Mouse (Mus musculus) thymus, adult 2 months (tissue): ENCODE measurements around the gene Fgfr2.

ENCODE experiments used
- CTCF ChIP-seq: fragments of 200-500 bp; IDR thresholded peaks from 2 replicates; pipeline ENCODE4 v1.5.1; 2012; ENCODE audit warnings: mild to moderate bottlenecking, control low read depth, low read length, moderate library complexity, borderline replicate concordance; ENCODE audit not compliant: control insufficient read depth, poor library complexity, insufficient read depth; ENCODE audit errors: extremely low read depth
- POLR2A ChIP-seq: fragments of 200-500 bp; IDR thresholded peaks from 2 replicates; pipeline ENCODE4 v1.6.1; 2012; ENCODE audit warnings: mild to moderate bottlenecking, low read length, control low read depth, moderate library complexity; ENCODE audit not compliant: control insufficient read depth, poor library complexity, insufficient read depth; ENCODE audit errors: extremely low read depth

GRCm38 (mm10) chr7:132088181-132088580 is 1035.0 kb downstream of the Fgfr2 start:
- TF ChIP-seq POLR2A (no peak), CTCF (no peak)
